Mouse (Mus musculus) liver, embryonic 14.5 days (tissue): ENCODE measurements at regions not wholly inside any gene's neighbourhood (a gene's known extent, or its start where the extent isn't known, plus 50 kb on each side); places are given as distances from the start of the nearest gene placed in this dataset.

Experiments
- ATAC-seq: fragments of 200-750 bp; cut with Nextera tagmentation; 2 replicates; pipeline ENCODE4 v1.8.0; 2017; ENCODE audit warnings: moderate number of reproducible peaks, mild to moderate bottlenecking, moderate library complexity; ENCODE audit not compliant: insufficient read depth
- DNase-seq, 3 experiments: peaks; one replicate each; pipeline ENCODE4 v3.0.0-alpha.2; 2012 to 2013; ENCODE audit warnings: low read depth in 3 of 3, low spot score in 3 of 3
- H3K27ac ChIP-seq: fragments of 300-500 bp; sonication (generic); 2 replicates; pipeline ENCODE4 v1.5.1; 2014; ENCODE audit warnings: moderate library complexity, mild to moderate bottlenecking, control low read depth, inconsistent platforms
- H3K27me3 ChIP-seq: fragments of 300-500 bp; sonication (generic); 2 replicates; pipeline ENCODE4 v1.6.1; 2014; ENCODE audit warnings: mild to moderate bottlenecking, low read length, moderate library complexity; ENCODE audit not compliant: control insufficient read depth, insufficient read depth
- H3K36me3 ChIP-seq: fragments of 300-500 bp; sonication (generic); replicated peaks from 2 replicates; pipeline ENCODE4 v1.6.1; 2014; ENCODE audit warnings: low read depth; ENCODE audit not compliant: control insufficient read depth, insufficient read depth
- H3K4me1 ChIP-seq, 2 experiments: fragments of 200-500 bp in 1 of 2; fragments of 300-500 bp in 1 of 2; sonication (generic) in 1 of 2; replicated peaks; 2 replicates each; pipeline ENCODE4 v1.6.1; 2012 to 2014; ENCODE audit warnings: antibody characterized with exemption in 1 of 2, inconsistent platforms in 1 of 2, low read length in 1 of 2; ENCODE audit not compliant: control insufficient read depth in 2 of 2, insufficient read depth in 2 of 2
- H3K4me2 ChIP-seq: fragments of 300-500 bp; sonication (generic); 2 replicates; pipeline ENCODE4 v1.6.1; 2014; ENCODE audit warnings: low read depth, mild to moderate bottlenecking, control low read depth, moderate library complexity
- H3K4me3 ChIP-seq, 2 experiments: fragments of 200-500 bp in 1 of 2; fragments of 300-500 bp in 1 of 2; sonication (generic) in 1 of 2; 2 replicates each; pipeline ENCODE4 v1.5.1; 2012 to 2014; ENCODE audit warnings: low read depth in 2 of 2, low read length in 2 of 2, mild to moderate bottlenecking in 2 of 2, control low read depth in 1 of 2, inconsistent platforms in 1 of 2, moderate library complexity in 1 of 2; ENCODE audit not compliant: insufficient read depth in 1 of 2
- H3K9ac ChIP-seq: fragments of 300-500 bp; sonication (generic); replicated peaks from 2 replicates; pipeline ENCODE4 v1.6.1; 2014; ENCODE audit warnings: mild to moderate bottlenecking, control low read depth, moderate library complexity
- H3K9me3 ChIP-seq: fragments of 300-500 bp; sonication (generic); 2 replicates; pipeline ENCODE4 v1.6.1; 2016; ENCODE audit warnings: low read length, mixed read lengths; ENCODE audit not compliant: control insufficient read depth
- CTCF ChIP-seq: IDR thresholded peaks from 2 replicates; pipeline ENCODE4 v1.5.1; 2016; ENCODE audit warnings: antibody characterized with exemption, low read depth, control low read depth
- EP300 ChIP-seq: IDR thresholded peaks from 2 replicates; pipeline ENCODE4 v1.6.1; 2016; ENCODE audit warnings: antibody characterized with exemption, low read depth
- WGBS: fragments of 180-500 bp; shearing (Covaris S2); extraction: QIAGEN DNeasy Blood & Tissue Kit; methylation state at CpG from one replicate; pipeline ENCODE4 v1.1.7; 2014; ENCODE audit not compliant: insufficient replicate concordance; 5-methylcytosine and 5-hydroxymethylcytosine counted together

DNA sequence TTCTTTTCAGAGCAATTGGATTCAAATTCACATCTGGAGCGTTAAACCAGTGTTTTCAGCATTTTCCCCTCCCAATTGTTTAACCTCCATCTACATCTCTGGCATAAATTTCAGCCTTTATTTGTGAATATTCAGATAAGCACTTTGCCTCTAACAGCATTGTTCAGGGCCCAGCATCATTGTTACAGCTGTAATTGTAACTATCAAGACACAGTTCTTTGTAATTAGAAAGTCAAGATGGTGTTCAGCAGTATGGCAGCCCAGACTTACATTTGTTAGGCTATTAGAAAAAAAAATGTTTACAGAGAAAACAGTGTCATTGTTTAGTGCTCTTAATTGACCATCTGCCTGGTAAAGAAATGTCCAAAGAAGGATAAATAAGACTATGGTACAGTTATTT is 1042.6 kb downstream of the 5730522E02Rik start:
- Histone ChIP-seq H3K4me3 (no peak overlapping the region), H3K9me3 (no peaks in the 10 kb centered on the region), H3K4me1 (no peaks in the 10 kb centered on the region), H3K27me3 (no peaks in the 10 kb centered on the region), H3K36me3 (no peaks in the 10 kb centered on the region), H3K27ac (no peak overlapping the region), H3K9ac (no peak overlapping the region), H3K4me2 (no peak overlapping the region)
- DNase-seq (no peak), ATAC-seq (no peak)
- 55% methylated on average over 1 of the region's 1 CpGs for WGBS
- TF ChIP-seq EP300: no peak
- no peak for TF ChIP-seq CTCF

DNA sequence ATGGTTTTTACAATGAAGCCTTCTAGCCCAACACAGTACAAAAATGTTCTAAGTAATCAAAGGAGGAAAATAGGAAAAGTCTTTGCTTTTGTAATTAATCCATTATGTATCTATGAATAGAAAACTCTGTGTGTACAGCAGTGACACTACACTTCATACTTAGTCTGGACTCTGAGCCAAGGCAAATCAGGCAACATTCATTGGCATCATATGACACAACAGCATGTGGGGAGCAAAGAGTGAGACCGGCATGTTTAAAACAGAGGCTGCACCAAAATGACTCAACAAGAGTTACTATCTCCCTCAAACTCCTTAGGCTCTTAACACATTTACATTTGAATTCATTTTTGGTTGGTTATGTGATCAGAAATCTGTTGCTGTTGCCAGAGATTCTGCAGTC is 1039.5 kb downstream of the 5730522E02Rik start:
- H3K9ac ChIP-seq: no peak overlapping the region

More for the DNA sequence above, 1039.5 kb downstream of the 5730522E02Rik start:
- DNase-seq (no peak), ATAC-seq (no peak)
- no peak overlapping the region for H3K27ac ChIP-seq
- TF ChIP-seq EP300: no peak
- no peak for TF ChIP-seq CTCF
- H3K4me1 ChIP-seq: no peaks in the 10 kb centered on the region
- no peaks in the 10 kb centered on the region for H3K9me3 ChIP-seq
- H3K36me3 ChIP-seq: no peaks in the 10 kb centered on the region
- H3K4me3 ChIP-seq: no peak overlapping the region
- no peaks in the 10 kb centered on the region for H3K27me3 ChIP-seq
- 85% methylated on average over 1 of the region's 1 CpGs for WGBS
- H3K4me2 ChIP-seq: no peak overlapping the region
